Mouse (Mus musculus) induced T-regulatory cell, adult 2 months (primary cell): ENCODE measurements around the gene Enah.
A peak's percentile ranks its signal among the peaks of the same experiment; 100 is the strongest.

Experiments used
- DNase-seq: peaks from one replicate; pipeline ENCODE4 v3.0.0-alpha.2; 2012; ENCODE audit warnings: low read depth

The Enah gene

GRCm38 (mm10) chr1:182019926-182020801 lies at the start of gene Enah:
Gene Enah, minus strand, starts transcription at chr1:182019990.
- DNase-seq, result peak; percentile 43

GRCm38 (mm10) chr1:182068136-182068535 lies 48.3 kb upstream of the Enah start:
- DNase-seq, result no peak

- no peak for DNase-seq
Observed at GRCm38 (mm10) chr1:182066527-182067465, 47.0 kb upstream of the Enah start.

- DNase-seq, result peak; percentile 9
Observed at GRCm38 (mm10) chr1:182063716-182064115, 43.9 kb upstream of the Enah start.

GRCm38 (mm10) chr1:182062801-182063200 lies 43.0 kb upstream of the Enah start:
- no peak for DNase-seq

GRCm38 (mm10) chr1:182061203-182061602 lies 41.4 kb upstream of the Enah start:
- no peak for DNase-seq

GRCm38 (mm10) chr1:182059806-182060205 lies 40.0 kb upstream of the Enah start:
- DNase-seq, result no peak

GRCm38 (mm10) chr1:182057998-182058397 lies 38.2 kb upstream of the Enah start:
- no peak for DNase-seq

- no peak for DNase-seq
Observed at GRCm38 (mm10) chr1:182055122-182055521, 35.3 kb upstream of the Enah start.

GRCm38 (mm10) chr1:182054651-182055050 lies 34.9 kb upstream of the Enah start:
- no peak for DNase-seq

- no peak for DNase-seq
Observed at GRCm38 (mm10) chr1:182052973-182053372, 33.2 kb upstream of the Enah start.

- no peak for DNase-seq
Observed at GRCm38 (mm10) chr1:182052385-182052784, 32.6 kb upstream of the Enah start.

- DNase-seq, result no peak
Observed at GRCm38 (mm10) chr1:182049813-182050212, 30.0 kb upstream of the Enah start.

- DNase-seq, result no peak
Observed at GRCm38 (mm10) chr1:182048101-182048500, 28.3 kb upstream of the Enah start.

GRCm38 (mm10) chr1:182047016-182047690 lies 27.4 kb upstream of the Enah start:
- no peak for DNase-seq

GRCm38 (mm10) chr1:182045208-182045607 lies 25.4 kb upstream of the Enah start:
- no peak for DNase-seq

- DNase-seq, result no peak
Observed at GRCm38 (mm10) chr1:182040538-182040937, 20.7 kb upstream of the Enah start.

- DNase-seq, result no peak
Observed at GRCm38 (mm10) chr1:182031757-182032156, 12.0 kb upstream of the Enah start.

GRCm38 (mm10) chr1:182031066-182031465 lies 11.3 kb upstream of the Enah start:
- no peak for DNase-seq

- DNase-seq, result no peak
Observed at GRCm38 (mm10) chr1:182029989-182030649, 10.3 kb upstream of the Enah start.
